Mouse (Mus musculus): ENCODE measurements around the gene Oas1h. TPM values are rescaled to one million over a fixed set of nuclear protein-coding genes. Genes with fewer than 3 reads are reported as not detected.
"Not testable (repeated sequence)": the region's sequence is repeated elsewhere in the genome, so short reads cannot be mapped to it uniquely, and the experiment has no call there.

The Oas1h gene
- polyA plus RNA-seq, 1 experiment, result not detected

DNA sequence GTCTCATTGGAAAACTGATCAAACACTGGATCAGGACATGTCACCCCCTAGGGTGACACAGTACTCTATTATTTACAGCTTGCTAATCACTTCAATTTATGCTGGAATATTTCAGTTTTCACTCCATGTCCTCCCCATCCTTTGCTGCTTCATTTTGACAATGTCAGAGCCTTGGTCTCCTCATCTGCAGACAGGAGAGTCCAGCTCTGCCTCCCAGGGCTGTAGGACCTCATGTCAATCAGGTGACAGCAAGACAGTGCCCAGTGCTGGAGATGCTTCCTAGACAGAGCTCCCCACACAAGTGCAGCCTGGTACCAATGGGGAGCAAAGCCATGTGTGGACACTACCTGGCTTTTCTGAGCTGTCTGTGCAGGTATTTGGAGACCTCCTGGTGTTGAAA is 37.5 kb downstream of the Oas1h start:
- TF ChIP-seq POLR2A (IDR thresholded peaks at IDR 0.05; ENCODE audit: borderline replicate concordance, insufficient read depth, low read length) (no peak), CTCF (IDR thresholded peaks at IDR 0.05; ENCODE audit: borderline replicate concordance, insufficient read depth, low read depth, low read length) (no peak)
- peaks cover 4% of the 10 kb centered on the region for H3K4me1 ChIP-seq (ENCODE audit: control insufficient read depth, insufficient read depth, low read length)
- H3K27me3 ChIP-seq (ENCODE audit: control insufficient read depth, insufficient read depth, low read length), result no peaks in the 10 kb centered on the region
- H3K4me3 ChIP-seq (replicated peaks; ENCODE audit: insufficient read depth, low read depth, low read length), result no peak overlapping the region
- H3K27ac ChIP-seq (ENCODE audit: insufficient read depth, low read length), result no peak overlapping the region
- no peak for DNase-seq

DNA sequence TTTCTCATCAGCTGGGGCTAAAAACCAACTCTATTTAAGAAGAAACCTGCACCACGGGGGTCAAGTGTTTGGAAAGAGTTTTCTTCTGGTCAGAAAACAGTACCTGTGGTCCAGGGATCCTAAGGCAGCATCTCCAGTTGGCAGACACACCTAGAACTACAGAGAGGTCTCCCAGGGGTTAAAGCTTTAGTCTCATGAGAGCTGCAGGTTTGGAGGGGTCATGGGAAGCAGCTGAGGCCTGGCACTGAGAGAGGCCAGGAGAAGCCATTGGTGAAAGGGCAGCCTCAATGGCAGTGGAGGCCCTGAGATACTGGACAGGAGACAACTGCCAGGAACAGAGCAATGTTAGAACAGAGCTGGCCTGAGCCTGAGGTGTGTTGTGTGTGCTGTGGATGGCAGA is 39.4 kb downstream of the Oas1h start:
- TF ChIP-seq POLR2A (IDR thresholded peaks at IDR 0.05; ENCODE audit: borderline replicate concordance, insufficient read depth, low read length) (no peak), CTCF (IDR thresholded peaks at IDR 0.05; ENCODE audit: borderline replicate concordance, insufficient read depth, low read depth, low read length) (no peak)
- DNase-seq, result no peak
- Histone ChIP-seq H3K4me3 (replicated peaks; ENCODE audit: insufficient read depth, low read depth, low read length) (no peak overlapping the region), H3K27me3 (ENCODE audit: control insufficient read depth, insufficient read depth, low read length) (no peaks in the 10 kb centered on the region), H3K27ac (ENCODE audit: insufficient read depth, low read length) (no peak overlapping the region), H3K4me1 (ENCODE audit: control insufficient read depth, insufficient read depth, low read length) (peaks cover 4% of the 10 kb centered on the region)
- 59% methylated on average over 1 of the region's 1 CpGs for WGBS

DNA sequence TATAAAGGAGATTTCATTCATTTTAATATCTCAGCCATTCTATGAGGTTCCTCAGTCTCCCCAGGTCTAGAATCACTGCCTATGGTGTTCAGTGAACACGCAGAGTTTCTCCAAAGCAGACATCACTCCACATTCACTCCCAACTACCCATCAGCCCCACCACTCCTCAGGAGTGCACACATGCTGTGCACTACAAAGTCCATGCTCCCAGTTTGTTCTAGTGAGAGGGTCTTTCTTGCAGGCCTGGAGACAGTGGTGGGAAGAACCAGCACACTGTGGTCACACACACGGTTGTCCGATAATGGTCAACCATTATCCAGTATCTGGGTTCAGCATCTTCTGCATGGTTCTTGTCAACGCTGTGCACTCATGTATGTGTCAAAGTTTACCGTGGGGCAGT is 40.8 kb downstream of the Oas1h start:
- no peak for TF ChIP-seq POLR2A (IDR thresholded peaks at IDR 0.05; ENCODE audit: borderline replicate concordance, insufficient read depth, low read length)
- TF ChIP-seq CTCF (IDR thresholded peaks at IDR 0.05; ENCODE audit: borderline replicate concordance, insufficient read depth, low read depth, low read length), result no peak
- Histone ChIP-seq H3K27ac (ENCODE audit: insufficient read depth, low read length) (no peak overlapping the region), H3K27me3 (ENCODE audit: control insufficient read depth, insufficient read depth, low read length) (no peaks in the 10 kb centered on the region), H3K4me1 (ENCODE audit: control insufficient read depth, insufficient read depth, low read length) (peaks cover 4% of the 10 kb centered on the region; the same call in 1 of the 2 replicates), H3K4me3 (replicated peaks; ENCODE audit: insufficient read depth, low read depth, low read length) (no peak overlapping the region)
- WGBS, result 93% methylated on average over 5 of the region's 5 CpGs
- DNase-seq, result no peak

DNA sequence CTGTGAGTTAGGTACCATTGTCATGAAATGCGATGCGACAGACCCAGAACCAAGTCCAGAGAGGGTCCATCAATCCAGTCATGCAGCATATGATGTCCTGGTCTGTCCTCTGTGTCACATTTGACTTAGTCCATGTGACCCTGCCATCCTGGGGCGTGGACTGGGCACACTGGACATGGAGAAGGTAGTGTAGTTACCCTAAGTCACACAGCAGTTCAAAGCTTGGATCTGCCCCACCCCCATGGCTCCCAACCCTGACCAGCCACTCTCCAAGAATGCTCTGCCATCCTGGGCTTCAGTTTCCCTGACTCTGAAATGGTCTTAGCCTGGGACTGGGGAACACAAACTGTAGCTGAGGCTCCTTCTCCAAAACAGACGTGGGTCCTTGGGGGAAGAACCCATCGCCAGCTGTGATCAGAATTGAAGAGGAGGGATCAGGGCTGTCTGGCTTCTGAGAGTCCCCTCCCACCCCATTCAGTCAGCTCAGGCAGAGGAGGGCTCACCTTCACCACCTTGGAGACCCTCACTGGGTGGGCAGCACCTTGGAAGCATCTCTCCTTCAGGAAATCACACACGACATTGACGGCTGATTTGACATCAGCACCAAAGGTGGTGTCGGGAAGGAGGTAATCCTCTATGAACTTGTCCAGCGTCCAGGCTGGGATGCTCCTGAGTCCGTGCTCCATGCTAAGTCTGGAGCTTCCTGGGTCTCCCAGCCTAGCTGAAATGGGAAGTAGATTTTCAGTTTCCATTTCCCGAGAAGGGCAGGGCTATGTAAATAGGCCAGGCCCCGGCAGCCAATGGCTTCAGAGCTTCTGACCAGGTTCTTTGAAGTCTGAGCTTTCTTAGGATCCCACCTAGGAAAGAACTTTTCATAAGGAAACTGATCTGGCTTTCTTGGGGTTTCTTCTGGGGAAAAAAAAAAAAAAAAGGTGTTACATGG is 45.8 kb downstream of the Oas1h start, which contains the start of gene Oas1a:
Oas1a (minus strand) TSS at position 731 of the 943 bp plus-strand sequence.
- H3K27ac ChIP-seq (ENCODE audit: insufficient read depth, low read length); H3K4me3 ChIP-seq (replicated peaks; ENCODE audit: insufficient read depth, low read depth, low read length); H3K27me3 ChIP-seq (ENCODE audit: control insufficient read depth, insufficient read depth, low read length); DNase-seq; H3K4me1 ChIP-seq (ENCODE audit: control insufficient read depth, insufficient read depth, low read length): not testable (repeated sequence)
- WGBS, result 58% methylated on average over 9 of the region's 12 CpGs

DNA sequence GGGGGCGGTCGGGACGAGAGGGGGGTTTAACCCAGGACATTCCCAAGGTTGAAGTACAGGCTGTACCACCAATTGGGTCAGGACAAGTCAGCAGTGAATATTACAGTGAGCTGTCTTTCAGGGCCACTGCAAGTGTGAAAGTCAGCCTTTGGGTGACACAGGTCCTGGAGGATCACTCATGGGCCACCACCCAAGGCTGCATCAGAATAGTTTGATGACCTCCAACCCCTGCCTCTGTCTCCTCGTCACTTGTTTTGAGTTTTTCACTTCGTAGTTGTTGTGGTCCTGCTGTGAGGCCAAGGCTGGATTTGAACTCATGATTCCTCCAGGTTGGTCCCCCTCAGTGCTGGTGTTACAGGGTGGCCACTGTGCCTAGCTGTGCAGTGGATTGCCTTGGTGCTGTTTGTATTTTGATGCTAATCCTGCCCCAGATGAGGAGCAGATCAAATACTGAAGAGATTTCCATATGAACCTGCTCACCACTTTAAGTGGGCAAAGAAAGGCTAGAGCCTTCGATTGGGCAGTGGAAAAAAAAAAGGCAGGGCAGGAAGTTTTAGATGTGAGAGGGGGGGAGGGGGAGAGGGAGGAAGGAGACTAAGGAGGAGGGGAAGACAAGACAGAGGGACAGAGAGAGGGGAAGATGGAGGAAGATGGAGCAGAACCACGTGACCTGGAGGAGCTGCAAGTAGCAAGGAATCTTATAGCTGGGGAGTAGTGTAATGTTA is 47.1 kb downstream of the Oas1h start:
- no peak for DNase-seq
- H3K27me3 ChIP-seq (ENCODE audit: control insufficient read depth, insufficient read depth, low read length), result no peaks in the 10 kb centered on the region; the same call in 1 of the 2 replicates
- TF ChIP-seq CTCF (IDR thresholded peaks at IDR 0.05; ENCODE audit: borderline replicate concordance, insufficient read depth, low read depth, low read length), result no peak
- H3K27ac ChIP-seq (ENCODE audit: insufficient read depth, low read length), result no peak overlapping the region
- WGBS, result 65% methylated on average over 7 of the region's 7 CpGs
- H3K4me3 ChIP-seq (replicated peaks; ENCODE audit: insufficient read depth, low read depth, low read length), result no peak overlapping the region
- no peaks in the 10 kb centered on the region; the same call in 1 of the 2 replicates for H3K4me1 ChIP-seq (ENCODE audit: control insufficient read depth, insufficient read depth, low read length)

DNA sequence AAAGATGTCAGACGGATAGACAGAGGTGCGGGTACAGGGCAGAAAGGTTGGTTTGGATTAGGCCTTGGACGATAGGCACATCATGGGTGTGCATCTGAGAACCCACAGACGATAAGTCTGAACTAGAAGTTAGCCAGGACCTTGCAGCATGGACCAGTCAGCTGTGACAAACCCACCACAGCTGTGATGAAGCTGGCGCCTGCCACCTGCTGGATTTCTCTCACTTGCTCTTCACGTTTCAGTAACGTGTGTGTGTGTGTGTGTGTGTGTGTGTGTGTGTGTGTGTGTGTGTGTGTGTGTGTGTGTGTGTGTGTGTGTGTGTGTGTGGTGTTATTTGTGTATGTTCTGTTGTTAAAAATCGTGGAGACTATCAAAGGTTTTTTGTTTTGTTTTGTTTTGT is 53.0 kb downstream of the Oas1h start, which contains the start of gene Oas1d:
Oas1d (plus strand) TSS at position 333 of the 400 bp plus-strand sequence.
- not testable (repeated sequence) for H3K27ac ChIP-seq (ENCODE audit: insufficient read depth, low read length); H3K27me3 ChIP-seq (ENCODE audit: control insufficient read depth, insufficient read depth, low read length); H3K4me3 ChIP-seq (replicated peaks; ENCODE audit: insufficient read depth, low read depth, low read length); H3K4me1 ChIP-seq (ENCODE audit: control insufficient read depth, insufficient read depth, low read length); DNase-seq
- 51% methylated on average over 8 of the region's 8 CpGs for whole genome bisulfite sequencing

DNA sequence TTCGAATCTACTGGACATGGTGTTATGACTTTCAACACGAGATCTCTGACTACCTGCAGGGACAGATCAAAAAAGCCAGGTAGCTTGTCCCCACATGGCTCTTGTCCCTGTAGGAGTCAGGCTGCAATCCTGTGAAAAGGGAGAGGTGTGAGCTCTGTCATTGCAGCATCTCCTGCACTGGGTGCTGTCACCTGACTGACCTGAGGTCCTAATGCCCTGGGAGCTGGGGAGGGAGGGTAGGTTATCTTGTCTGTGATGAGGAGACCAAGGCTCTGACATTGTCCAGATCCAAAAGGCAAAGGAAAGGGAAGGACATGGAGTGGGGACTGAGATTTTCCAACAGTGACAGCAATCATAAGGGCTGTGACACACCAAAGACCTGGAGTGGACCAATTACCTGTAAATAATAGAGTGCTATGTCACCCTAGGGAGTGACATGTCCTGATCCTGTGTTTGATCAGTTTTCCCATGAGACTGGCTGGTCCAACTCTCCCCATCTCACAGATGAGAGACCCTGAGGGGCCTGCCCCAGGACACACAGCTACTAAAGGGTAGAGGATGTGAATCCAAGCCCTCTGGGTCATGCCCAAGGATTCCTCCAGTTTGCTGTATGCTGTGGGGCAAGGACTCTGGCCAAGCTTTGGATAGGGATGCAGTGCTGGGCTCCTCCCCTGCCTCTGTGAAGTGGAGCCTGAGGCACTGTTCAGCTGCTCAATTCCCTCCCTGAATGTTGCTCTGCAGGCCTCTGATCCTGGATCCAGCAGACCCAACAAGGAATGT is 58.1 kb downstream of the Oas1h start:
- not testable (repeated sequence) for DNase-seq; H3K27ac ChIP-seq (ENCODE audit: insufficient read depth, low read length); H3K4me3 ChIP-seq (replicated peaks; ENCODE audit: insufficient read depth, low read depth, low read length); H3K27me3 ChIP-seq (ENCODE audit: control insufficient read depth, insufficient read depth, low read length); H3K4me1 ChIP-seq (ENCODE audit: control insufficient read depth, insufficient read depth, low read length)
- 60% methylated on average over 2 of the region's 2 CpGs for WGBS

DNA sequence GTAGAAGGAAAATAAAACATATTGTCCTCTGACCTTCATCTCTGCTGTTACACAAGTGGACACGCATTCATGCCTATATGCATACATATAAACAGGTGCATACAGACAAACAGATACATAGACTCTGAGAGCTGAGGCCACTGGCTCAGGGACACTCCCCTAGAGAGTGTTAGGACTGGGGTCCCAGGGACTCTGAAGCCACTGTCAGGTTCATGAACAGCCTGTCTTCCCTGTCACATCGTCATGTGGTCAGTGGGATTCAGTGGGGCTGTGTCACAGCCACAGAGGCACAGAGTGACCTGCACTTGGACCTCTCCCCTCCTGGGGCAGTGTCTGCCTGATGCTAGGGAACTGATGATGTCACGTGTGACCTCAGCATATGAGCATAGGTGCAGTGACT is 59.1 kb downstream of the Oas1h start:
- Histone ChIP-seq H3K4me1 (ENCODE audit: control insufficient read depth, insufficient read depth, low read length) (no peaks in the 10 kb centered on the region), H3K4me3 (replicated peaks; ENCODE audit: insufficient read depth, low read depth, low read length) (no peak overlapping the region), H3K27me3 (ENCODE audit: control insufficient read depth, insufficient read depth, low read length) (no peaks in the 10 kb centered on the region), H3K27ac (ENCODE audit: insufficient read depth, low read length) (no peak overlapping the region)
- no peak for TF ChIP-seq CTCF (IDR thresholded peaks at IDR 0.05; ENCODE audit: borderline replicate concordance, insufficient read depth, low read depth, low read length)
- TF ChIP-seq POLR2A (IDR thresholded peaks at IDR 0.05; ENCODE audit: borderline replicate concordance, insufficient read depth, low read length), result no peak
- DNase-seq, result no peak
- WGBS, result 91% methylated on average over 3 of the region's 3 CpGs

Other genes starting within 250 kb of the Oas1h start
- 43.7 and 47.3 TPM in 2 replicates for gene Rita1, start 248.8 kb upstream of the Oas1h start, polyA plus RNA-seq (2012; rRNA removed)
- 24.1 and 25.4 TPM in 2 replicates for gene Ddx54, start 248.7 kb upstream of the Oas1h start, polyA plus RNA-seq (2012; rRNA removed)
- gene Cfap73, start 227.2 kb upstream of the Oas1h start, polyA plus RNA-seq (2012; rRNA removed), result 0.24 and 0.31 TPM in 2 replicates
- 24.7 and 30.5 TPM in 2 replicates for gene Rasal1, start 212.6 kb upstream of the Oas1h start, polyA plus RNA-seq (2012; rRNA removed)
- 123 and 127 TPM in 2 replicates for gene Dtx1, start 149.5 kb upstream of the Oas1h start, polyA plus RNA-seq (2012; rRNA removed)
- 0.41 and 0.80 TPM in 2 replicates for gene Oas2, start 111.6 kb upstream of the Oas1h start, polyA plus RNA-seq (2012; rRNA removed)
- 0.08 TPM in 2 replicates for gene Oas3, start 83.8 kb upstream of the Oas1h start, polyA plus RNA-seq (2012; rRNA removed)
- gene Oas1e, start 65.9 kb upstream of the Oas1h start, polyA plus RNA-seq (2012; rRNA removed), result not detected in 2 replicates
- 1.2 and 2.0 TPM in 2 replicates for gene Oas1c, start 48.9 kb upstream of the Oas1h start, polyA plus RNA-seq (2012; rRNA removed)
- gene Oas1f, start 14.1 kb upstream of the Oas1h start, polyA plus RNA-seq (2012; rRNA removed), result not detected in 2 replicates
- 0.35 and 0.47 TPM in 2 replicates for gene Oas1g, start 26.2 kb downstream of the Oas1h start, polyA plus RNA-seq (2012; rRNA removed)
- gene Oas1a, start 46.1 kb downstream of the Oas1h start, polyA plus RNA-seq (2012; rRNA removed), result 1.6 and 1.9 TPM in 2 replicates
- not detected in 2 replicates for gene Oas1d, start 53.1 kb downstream of the Oas1h start, polyA plus RNA-seq (2012; rRNA removed)
- gene Rph3a, start 148.7 kb downstream of the Oas1h start, polyA plus RNA-seq (2012; rRNA removed), result 277 and 287 TPM in 2 replicates